Mouse (Mus musculus) heart, postnatal 10 days (tissue): ENCODE data around the gene Atp13a3. TPM values are rescaled to one million over a fixed set of nuclear protein-coding genes. Genes with fewer than 3 reads are reported as not detected.
"Not testable (repeated sequence)": the region's sequence is repeated elsewhere in the genome, so short reads cannot be mapped to it uniquely, and the experiment has no call there.

Experiments used
- DNase-seq, 2 experiments: peaks; one replicate each; pipeline ENCODE4 v3.0.0; 2021
- intact Hi-C: fragments of 180-260 bp; cut with DNase I; formaldehyde crosslinking; loops from one replicate; pipeline ENCODE4 v1.15.1; 2025
- total RNA-seq, 2 experiments: library from RNA; stranded (reverse); gene quantifications; 2 replicates each; pipeline ENCODE4 v1.2.3; 2021

Gene Atp13a3
- total RNA-seq, result 10 to 100 TPM; 73.5 to 73.9 TPM

- intact Hi-C loops, result no loop called here
- DNase-seq, result no peak
These were observed at the start of gene Atp13a3 for GRCm38 (mm10) chr16:30405925-30406670. TSS of gene Atp13a3 (minus strand) at chr16:30405975.

DNA sequence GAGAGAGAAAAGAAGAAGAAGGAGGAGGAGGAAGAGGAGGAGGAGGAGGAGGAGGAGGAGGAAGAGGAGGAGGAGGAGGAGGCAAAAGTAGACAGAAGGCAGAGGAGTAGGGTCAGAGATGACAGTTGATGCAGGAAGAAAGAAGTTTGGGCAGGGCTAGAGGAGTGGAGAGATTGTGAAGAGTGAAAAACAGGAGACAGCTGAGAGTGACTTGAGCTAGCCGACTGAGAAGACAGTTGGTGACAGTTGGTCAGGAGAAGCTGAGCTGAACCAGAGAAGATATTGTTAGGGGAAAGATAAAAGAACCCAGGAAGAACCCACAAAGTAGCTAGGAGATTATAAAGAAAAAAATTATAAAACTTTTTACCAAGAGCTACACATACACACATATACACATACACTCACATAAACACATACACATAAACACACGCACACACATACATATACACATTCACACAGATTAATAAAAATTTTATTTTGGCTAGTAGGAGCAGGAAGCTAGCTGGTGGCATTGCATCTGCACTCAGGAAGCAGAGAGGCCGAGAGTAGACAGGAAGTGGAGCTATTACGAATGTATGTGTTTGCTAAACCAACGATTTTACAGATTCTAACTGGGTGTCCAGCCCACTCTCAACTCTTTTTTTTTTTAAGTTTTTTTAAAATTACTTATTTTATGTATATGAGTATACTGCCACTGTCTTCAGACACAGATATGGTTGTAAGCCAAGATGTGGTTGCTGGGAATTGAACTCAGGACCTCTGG is 47.6 kb upstream of the Atp13a3 start:
- intact Hi-C loops, result no loop called here
- DNase-seq, result no peak

GRCm38 (mm10) chr16:30451174-30451573 is 45.4 kb upstream of the Atp13a3 start:
- intact Hi-C loops, DNase-seq: not testable (repeated sequence)

DNA sequence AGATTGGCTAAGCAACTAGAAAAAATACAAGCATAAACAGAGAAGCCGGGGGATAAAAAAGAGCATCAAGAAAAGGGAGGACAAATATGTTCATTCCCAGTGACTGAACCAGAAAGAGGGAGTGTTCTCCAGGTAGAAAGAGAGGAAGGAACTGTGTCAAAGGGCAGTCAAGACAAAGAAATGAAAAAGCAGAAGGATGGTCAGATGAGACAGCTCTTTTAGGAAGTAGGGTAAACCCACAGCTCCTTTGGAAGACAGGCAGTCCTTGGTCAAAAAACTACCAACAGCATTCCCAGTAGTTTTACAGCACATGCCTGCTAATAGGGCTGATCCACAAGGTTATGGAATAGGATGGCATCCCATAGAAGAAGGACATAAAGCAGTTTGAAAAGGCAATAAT is 43.2 kb upstream of the Atp13a3 start:
- intact Hi-C loops, result no loop called here
- no peak for DNase-seq

DNA sequence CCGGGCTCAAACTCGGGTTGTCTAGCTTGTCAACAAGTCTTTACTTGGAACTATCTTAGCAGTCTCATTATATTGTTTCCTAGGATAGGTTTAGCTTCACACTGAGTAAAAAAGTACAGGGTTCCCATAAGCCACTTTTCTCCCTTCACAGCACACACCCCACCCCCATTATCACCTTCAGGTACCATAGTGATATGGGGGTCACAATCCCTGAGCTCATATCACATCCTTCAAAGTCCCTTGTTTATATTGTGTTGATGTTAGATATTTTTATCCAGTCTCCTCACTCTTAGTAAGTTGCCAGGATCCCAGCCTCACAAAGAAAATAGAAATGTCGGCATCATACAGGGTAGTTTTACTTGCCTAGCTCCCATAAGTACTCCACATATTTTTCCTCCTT is 42.4 kb upstream of the Atp13a3 start:
- intact Hi-C loops, result no loop called here
- no peak for DNase-seq

GRCm38 (mm10) chr16:30447642-30448041 is 41.9 kb upstream of the Atp13a3 start:
- intact Hi-C loops, result no loop called here
- DNase-seq, result no peak

- intact Hi-C loops, result no loop called here
These were observed 37.6 kb upstream of the Atp13a3 start for GRCm38 (mm10) chr16:30443411-30443810.

GRCm38 (mm10) chr16:30442451-30442850 is 36.7 kb upstream of the Atp13a3 start:
- peak; percentile 17 to 23 for DNase-seq
- intact Hi-C loops, result no loop called here

More at GRCm38 (mm10) chr16:30443411-30443810, 37.6 kb upstream of the Atp13a3 start:
- DNase-seq, result no peak

GRCm38 (mm10) chr16:30441409-30441808 is 35.6 kb upstream of the Atp13a3 start:
- intact Hi-C loops, result no loop called here
- DNase-seq, result no peak

DNA sequence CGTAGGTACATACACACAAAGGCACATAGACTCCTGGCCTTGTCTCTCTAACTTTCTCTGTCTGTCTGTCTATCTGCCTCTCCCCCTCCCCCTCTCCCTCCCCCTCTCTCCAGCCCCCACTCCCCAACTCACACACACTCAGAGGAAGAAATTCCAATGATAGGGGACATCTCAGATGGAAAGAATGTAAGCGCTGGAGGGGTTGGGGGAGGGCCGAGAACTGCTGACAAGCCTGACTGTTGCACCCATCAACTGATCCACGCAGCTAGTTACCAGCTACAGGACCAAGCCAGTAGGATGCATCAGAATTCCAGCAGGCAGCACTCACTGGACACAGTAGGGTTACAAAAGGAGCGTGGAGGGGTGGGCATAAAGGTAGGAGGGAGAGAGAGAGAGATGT is 34.1 kb upstream of the Atp13a3 start:
- intact Hi-C loops, result no loop called here
- DNase-seq, result no peak

DNA sequence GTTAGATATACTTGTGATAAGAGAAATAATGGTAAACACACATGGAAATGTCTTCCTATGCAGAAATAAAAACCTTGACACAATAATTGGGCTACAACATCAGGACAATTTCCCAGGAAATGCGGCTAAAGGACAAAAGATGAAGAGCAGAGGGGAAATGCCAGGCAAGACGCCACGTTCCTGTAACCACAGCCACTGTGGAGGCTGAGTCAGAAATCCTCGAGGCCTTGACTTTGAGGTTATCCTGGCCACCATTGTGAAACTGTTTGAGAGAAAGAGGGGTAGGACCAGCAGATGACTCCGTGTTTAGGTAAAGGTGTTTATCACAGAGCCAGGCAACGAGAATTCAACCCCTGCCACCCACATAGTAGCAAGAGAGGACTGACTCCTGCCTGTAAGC is 33.6 kb upstream of the Atp13a3 start:
- no peak for DNase-seq
- intact Hi-C loops, result no loop called here

DNA sequence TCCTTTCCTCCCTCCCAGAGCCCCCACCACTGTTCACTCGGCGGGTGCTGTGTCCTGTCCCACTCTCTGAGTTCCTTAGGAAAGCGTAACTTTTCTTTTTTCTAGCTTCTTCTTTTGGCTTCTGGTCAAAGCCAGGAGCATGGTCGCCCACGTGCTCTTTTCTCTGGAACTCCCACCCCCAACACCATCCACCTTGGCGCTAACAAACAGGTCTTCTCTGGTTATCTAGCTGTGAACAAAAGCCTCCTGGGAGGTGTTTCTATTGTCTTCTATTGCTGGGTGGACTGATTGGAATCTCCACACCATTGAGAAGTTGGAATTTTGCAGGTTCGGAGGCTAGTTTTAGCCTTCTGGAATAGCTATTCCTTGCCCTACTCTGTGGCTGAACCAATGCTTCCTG is 30.5 kb upstream of the Atp13a3 start:
- DNase-seq, result no peak
- intact Hi-C loops, result no loop called here

DNA sequence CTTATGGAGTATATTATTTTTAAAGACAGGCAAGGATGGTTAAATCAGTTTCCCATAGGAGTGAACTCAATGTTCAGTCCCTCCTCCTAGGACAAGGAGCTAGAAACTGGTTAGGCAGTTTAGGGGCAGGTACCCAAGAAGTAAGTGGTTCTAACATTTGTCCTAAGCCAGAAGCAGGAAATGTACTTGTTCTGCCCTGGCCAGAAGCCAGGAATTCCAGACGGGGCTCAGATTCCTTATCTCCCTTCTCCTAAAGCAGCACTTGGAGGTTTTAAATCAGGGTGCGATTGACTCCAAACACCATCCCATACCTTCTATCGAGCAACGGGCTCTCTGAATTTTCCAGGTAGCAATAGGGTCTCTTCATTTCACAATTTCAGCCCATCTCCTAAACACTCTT is 29.6 kb upstream of the Atp13a3 start:
- intact Hi-C loops, result no loop called here
- DNase-seq, result no peak

DNA sequence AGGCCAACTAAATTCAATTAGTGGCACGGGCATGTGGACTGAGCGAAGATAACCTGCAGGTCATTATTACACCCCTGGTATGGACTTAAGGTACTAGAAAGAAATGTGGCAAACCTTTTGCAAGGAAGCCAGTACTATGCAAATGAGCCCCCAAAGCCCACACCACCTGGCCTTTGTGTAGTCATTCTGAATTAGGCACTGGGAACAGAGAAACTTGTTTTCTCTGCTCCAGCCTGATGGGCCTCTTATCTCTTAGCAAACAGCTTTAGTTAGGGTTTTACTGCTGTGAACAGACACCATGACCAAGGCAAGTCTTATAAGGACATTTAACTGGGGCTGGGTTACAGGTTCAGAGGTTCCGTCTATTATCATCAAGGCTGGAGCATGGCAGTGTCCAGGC is 27.4 kb upstream of the Atp13a3 start:
- no peak for DNase-seq
- intact Hi-C loops, result no loop called here

- intact Hi-C loops, result no loop called here
- DNase-seq, result no peak
These were observed 26.3 kb upstream of the Atp13a3 start for GRCm38 (mm10) chr16:30432111-30432510.

DNA sequence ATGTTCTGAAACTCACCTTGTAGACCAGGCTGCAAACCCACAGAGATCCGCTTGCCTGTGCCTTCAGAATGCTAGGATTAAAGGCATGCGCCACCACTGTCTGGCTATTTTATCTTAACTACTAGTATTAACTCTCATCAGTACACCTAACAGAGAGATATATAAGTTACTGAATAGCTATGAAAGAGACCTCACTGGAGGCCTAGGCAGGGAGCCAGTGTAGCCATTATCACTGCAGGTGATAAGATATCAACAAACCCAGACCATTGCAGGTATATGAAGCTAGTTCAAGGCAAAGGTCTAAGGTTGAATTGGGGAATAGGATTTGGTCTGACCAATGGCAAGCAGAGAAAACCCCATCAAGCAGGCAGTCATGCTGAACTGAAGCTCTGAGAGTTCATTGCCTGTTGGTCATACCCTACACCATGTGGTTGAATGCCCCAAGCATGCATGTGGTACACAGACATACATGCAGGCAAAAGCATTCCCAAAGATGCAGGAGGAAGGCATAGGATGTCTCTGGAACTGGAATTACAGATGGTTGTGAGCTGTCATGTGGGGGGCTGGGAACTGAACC is 24.8 kb upstream of the Atp13a3 start:
- intact Hi-C loops, result no loop called here

GRCm38 (mm10) chr16:30428753-30429260 is 23.0 kb upstream of the Atp13a3 start:
- DNase-seq, result no peak
- intact Hi-C loops, result no loop called here

More for the DNA sequence above, 24.8 kb upstream of the Atp13a3 start:
- no peak for DNase-seq

DNA sequence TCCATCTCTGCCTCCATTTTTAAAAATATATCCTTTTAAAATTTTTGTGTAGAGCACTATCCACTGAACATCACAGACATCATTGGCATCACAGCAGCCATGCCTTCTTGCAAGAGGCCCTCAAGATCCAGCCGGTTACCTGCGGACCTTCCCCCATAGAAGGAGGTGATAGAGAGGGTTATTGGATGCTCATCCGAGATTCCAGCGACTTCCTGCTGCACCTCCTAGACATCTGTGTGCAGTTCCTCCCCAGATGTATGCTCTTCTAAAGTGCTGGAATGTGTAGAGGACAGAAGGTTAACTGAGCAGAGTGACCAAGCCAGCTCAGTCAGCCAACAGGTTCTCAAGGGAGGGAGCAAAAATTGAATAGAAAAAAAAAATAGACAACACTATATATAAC is 21.7 kb upstream of the Atp13a3 start:
- intact Hi-C loops, result no loop called here
- DNase-seq, result no peak

DNA sequence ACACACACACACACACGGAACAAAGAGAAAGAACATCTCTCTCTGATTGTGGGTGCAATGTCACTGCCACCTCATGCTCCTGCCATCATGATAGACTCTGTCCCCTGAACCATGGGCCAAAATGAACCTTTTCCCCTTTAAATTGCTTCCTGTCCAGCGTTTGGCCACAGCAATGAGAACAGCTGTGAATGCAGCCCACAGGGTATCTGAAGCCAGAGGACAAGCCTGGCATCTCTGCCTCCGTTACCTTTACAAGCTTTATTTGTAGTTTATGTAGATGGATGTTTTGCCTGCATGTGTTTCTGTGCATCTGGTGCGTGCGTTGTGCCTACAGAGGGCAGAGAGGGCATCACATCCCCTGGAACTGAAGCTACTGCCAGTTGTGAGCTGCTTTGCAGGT is 21.2 kb upstream of the Atp13a3 start:
- no peak for DNase-seq
- intact Hi-C loops, result no loop called here

DNA sequence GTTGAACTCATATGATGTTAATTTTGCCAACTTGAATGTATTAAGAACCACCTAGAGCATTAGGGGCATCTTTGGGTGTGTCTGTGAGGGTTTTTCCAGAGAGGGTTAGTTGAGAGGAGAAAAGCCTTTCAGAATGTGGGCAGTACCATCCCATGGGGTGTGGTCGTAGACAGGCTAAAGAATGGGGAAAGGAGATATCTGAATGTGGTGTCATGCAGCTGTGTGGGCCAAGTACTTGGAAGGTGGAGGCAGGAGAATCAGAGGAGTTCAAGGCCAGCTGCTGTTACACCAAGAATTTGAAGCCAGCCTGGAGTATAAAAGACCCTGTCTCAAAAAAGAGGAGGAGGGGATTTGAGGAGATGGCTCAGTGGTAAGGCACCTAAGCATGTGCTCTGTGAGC is 20.2 kb upstream of the Atp13a3 start:
- no peak for DNase-seq
- intact Hi-C loops, result no loop called here

- DNase-seq, result no peak
- intact Hi-C loops, result no loop called here
These were observed 18.3 kb upstream of the Atp13a3 start for GRCm38 (mm10) chr16:30424053-30424452.

GRCm38 (mm10) chr16:30416707-30417106 is 10.9 kb upstream of the Atp13a3 start:
- intact Hi-C loops, result no loop called here
- no peak for DNase-seq
